Mouse (Mus musculus) CH12.LX (cell line): ENCODE results near the gene Muc20. TPM values are rescaled to one million over a fixed set of nuclear protein-coding genes. Genes with fewer than 3 reads are reported as not detected.
A peak's percentile ranks its signal among the peaks of the same experiment; 100 is the strongest.

Experiments
- DNase-seq: peaks from one replicate; pipeline ENCODE4 v3.0.0-alpha.2; 2013; ENCODE audit errors: extremely low read depth
- H3K27ac ChIP-seq: 2 replicates; pipeline ENCODE4 v1.5.1; 2012; ENCODE audit warnings: low read depth, mild to moderate bottlenecking, control low read depth, moderate library complexity; ENCODE audit not compliant: insufficient read depth
- H3K27me3 ChIP-seq: replicated peaks from 2 replicates; pipeline ENCODE3; 2012; ENCODE audit warnings: inconsistent platforms
- H3K36me3 ChIP-seq, 2 experiments: replicated peaks in 1 of 2; 2 replicates each; pipeline versions ENCODE3 to v1.6.1; 2012; ENCODE audit warnings: inconsistent platforms in 1 of 2, low read length in 1 of 2, mild to moderate bottlenecking in 1 of 2, mixed read lengths in 1 of 2, moderate library complexity in 1 of 2; ENCODE audit not compliant: control insufficient read depth in 1 of 2, insufficient read depth in 1 of 2
- H3K4me1 ChIP-seq, 2 experiments: 2 replicates each; pipeline ENCODE4 v1.6.1; 2012; ENCODE audit warnings: inconsistent platforms in 1 of 2, moderate library complexity in 1 of 2; ENCODE audit not compliant: insufficient read depth in 2 of 2, control insufficient read depth in 1 of 2
- H3K4me2 ChIP-seq: 2 replicates; pipeline ENCODE4 v1.6.1; 2012; ENCODE audit warnings: low read depth, mild to moderate bottlenecking, control low read depth; ENCODE audit not compliant: poor library complexity, insufficient read depth, severe bottlenecking
- H3K4me3 ChIP-seq, 3 experiments: fragments of 150-350 bp in 1 of 3; sonication (generic) in 1 of 3; replicated peaks in 1 of 3; 2 replicates each; pipeline versions ENCODE3 to v1.5.1; 2011 to 2012; ENCODE audit warnings: low read depth in 2 of 3, low read length in 2 of 3, mild to moderate bottlenecking in 2 of 3, moderate library complexity in 2 of 3, control low read depth in 1 of 3, improper control_type of control experiment in 1 of 3, inconsistent platforms in 1 of 3, mixed read lengths in 1 of 3; ENCODE audit not compliant: poor library complexity in 1 of 3
- H3K79me2 ChIP-seq: replicated peaks from 2 replicates; pipeline ENCODE4 v1.6.1; 2012; ENCODE audit warnings: mild to moderate bottlenecking, moderate library complexity; ENCODE audit not compliant: control insufficient read depth, poor library complexity, insufficient read depth, severe bottlenecking; ENCODE audit errors: extremely low read depth
- H3K9ac ChIP-seq: 2 replicates; pipeline ENCODE4 v1.6.1; 2012; ENCODE audit warnings: low read depth, mild to moderate bottlenecking, control low read depth, moderate library complexity; ENCODE audit not compliant: insufficient read depth
- H3K9me3 ChIP-seq: replicated peaks from 2 replicates; pipeline ENCODE3; 2012; ENCODE audit warnings: low read length, inconsistent platforms, mixed read lengths
- CTCF ChIP-seq, 2 experiments: IDR thresholded peaks in 1 of 2; conservative IDR thresholded peaks in 1 of 2; 2 replicates each; pipeline ENCODE4 v1.5.1; 2011 to 2012; ENCODE audit warnings: low read depth in 2 of 2, low read length in 2 of 2, improper control_type of control experiment in 1 of 2, inconsistent platforms in 1 of 2, mild to moderate bottlenecking in 1 of 2, moderate library complexity in 1 of 2
- E2F4 ChIP-seq: IDR thresholded peaks from 2 replicates; pipeline ENCODE4 v1.6.1; 2011; ENCODE audit warnings: low read depth, low read length, improper control_type of control experiment; ENCODE audit not compliant: insufficient replicate concordance
- ELF1 ChIP-seq: IDR thresholded peaks from 2 replicates; pipeline ENCODE4 v1.6.1; 2014; ENCODE audit warnings: low read depth, mild to moderate bottlenecking, inconsistent platforms, low read length, improper control_type of control experiment
- EP300 ChIP-seq: IDR thresholded peaks from 2 replicates; pipeline ENCODE4 v1.6.1; 2011; ENCODE audit warnings: low read length, improper control_type of control experiment
- HCFC1 ChIP-seq: IDR thresholded peaks from 2 replicates; pipeline ENCODE4 v1.6.1; 2012; ENCODE audit warnings: low read depth, mild to moderate bottlenecking, inconsistent platforms, low read length, improper control_type of control experiment
- JUN ChIP-seq: IDR thresholded peaks from 2 replicates; pipeline ENCODE4 v1.6.1; 2011; ENCODE audit warnings: low read depth, mild to moderate bottlenecking, low read length, improper control_type of control experiment, moderate library complexity; ENCODE audit not compliant: insufficient read depth
- JUND ChIP-seq: conservative IDR thresholded peaks from 2 replicates; pipeline ENCODE4 v1.6.1; 2011; ENCODE audit warnings: low read depth, low read length, improper control_type of control experiment
- MAFK ChIP-seq: IDR thresholded peaks from 2 replicates; pipeline ENCODE4 v1.6.1; 2011; ENCODE audit warnings: low read length, improper control_type of control experiment; ENCODE audit not compliant: insufficient replicate concordance
- MAZ ChIP-seq: IDR thresholded peaks from 2 replicates; pipeline ENCODE4 v1.6.1; 2012; ENCODE audit warnings: low read depth, mild to moderate bottlenecking, inconsistent platforms, low read length, improper control_type of control experiment, moderate library complexity
- MXI1 ChIP-seq: IDR thresholded peaks from 2 replicates; pipeline ENCODE4 v1.6.1; 2011; ENCODE audit warnings: mild to moderate bottlenecking, low read depth, low read length, improper control_type of control experiment
- MYC ChIP-seq: IDR thresholded peaks from 2 replicates; pipeline ENCODE4 v1.6.1; 2011; ENCODE audit warnings: low read depth, mild to moderate bottlenecking, improper control_type of control experiment, low read length
- NRF1 ChIP-seq: IDR thresholded peaks from 2 replicates; pipeline ENCODE4 v1.6.1; 2014; ENCODE audit warnings: low read depth, mild to moderate bottlenecking, inconsistent platforms, low read length, improper control_type of control experiment, moderate library complexity
- POLR2AphosphoS2 ChIP-seq: IDR thresholded peaks from 2 replicates; pipeline ENCODE4 v1.6.1; 2011; ENCODE audit warnings: low read depth, low read length, improper control_type of control experiment
- RAD21 ChIP-seq: IDR thresholded peaks from 2 replicates; pipeline ENCODE4 v1.6.1; 2011; ENCODE audit warnings: low read depth, mild to moderate bottlenecking, low read length, improper control_type of control experiment, moderate library complexity
- UBTF ChIP-seq: IDR thresholded peaks from 2 replicates; pipeline ENCODE4 v1.6.1; 2012; ENCODE audit warnings: low read depth, mild to moderate bottlenecking, inconsistent platforms, low read length, improper control_type of control experiment, moderate library complexity
- USF1 ChIP-seq: IDR thresholded peaks from 2 replicates; pipeline ENCODE4 v1.6.1; 2014; ENCODE audit warnings: low read depth, mild to moderate bottlenecking, inconsistent platforms, low read length, improper control_type of control experiment
- USF2 ChIP-seq: conservative IDR thresholded peaks from 2 replicates; pipeline ENCODE4 v1.6.1; 2011; ENCODE audit warnings: low read depth, low read length, improper control_type of control experiment
- dilution Hi-C: fragments of 300-500 bp; cut with MboI; formaldehyde crosslinking; loops from 2 replicates; pipeline ENCODE4 v1.14.3; 2020; ENCODE audit warnings: low sequenced_read_pairs; ENCODE audit not compliant: extremely low pct_unique_long_range_greater_than_20kb, extremely low pct_ligation_motif_present
- in situ Hi-C: fragments of 300-500 bp; cut with MboI; formaldehyde crosslinking; loops from 3 replicates; pipeline ENCODE4 v1.14.3; 2019; ENCODE audit warnings: low sequenced_read_pairs, low pct_ligation_motif_present, low pct_unique_long_range_greater_than_20kb, mixed read lengths
- polyA plus RNA-seq: library from polyadenylated mRNA; unstranded; fragments of >175 nt; gene quantifications from 2 replicates; pipeline ENCODE4 v1.2.1, GENCODE M21; 2012; ENCODE audit warnings: low read depth; ENCODE audit not compliant: insufficient read length
- total RNA-seq, 2 experiments: library from RNA; depleted of rRNA; stranded (reverse); fragments of 300-350 nt in 1 of 2; fragments of >200 nt in 1 of 2; gene quantifications; 2 replicates each; pipeline ENCODE4 v1.2.3; 2012 to 2014

The Muc20 gene
- total and polyA plus RNA-seq, 3 experiments = 0.36 to 1.4 (median 0.42) TPM

DNA sequence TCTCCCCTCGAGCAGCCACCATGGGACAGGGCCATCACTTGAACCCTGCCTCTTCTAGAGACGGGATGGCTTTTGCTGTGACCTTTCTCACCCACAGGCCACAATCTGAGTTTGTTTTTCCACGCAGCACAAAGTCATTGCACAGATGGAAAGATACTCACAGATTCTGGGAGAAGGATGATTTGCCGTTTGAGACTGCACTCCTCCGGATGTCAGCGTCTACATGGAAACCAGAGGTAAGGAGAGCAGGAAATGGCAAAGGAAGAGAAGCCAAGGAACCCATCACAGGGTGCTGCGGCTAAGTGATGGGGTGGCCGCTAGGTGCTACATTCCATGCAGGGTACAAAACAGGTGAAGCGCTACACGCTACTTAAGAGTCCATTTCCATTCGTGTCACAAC lies 31.9 kb upstream of the Muc20 start:
- H3K27ac ChIP-seq = no peak overlapping the region
- no peaks in the 10 kb centered on the region for H3K79me2 ChIP-seq
- no peak overlapping the region for H3K4me3 ChIP-seq
- in situ Hi-C loops (no loop called here), dilution Hi-C loops (no loop called here)
- DNase-seq = no peak
- H3K4me1 ChIP-seq = no peaks in the 10 kb centered on the region
- H3K27me3 ChIP-seq = no peaks in the 10 kb centered on the region
- H3K9ac ChIP-seq = no peak overlapping the region
- H3K36me3 ChIP-seq = peaks cover 42 to 84% of the 10 kb centered on the region in 2 experiments
- H3K4me2 ChIP-seq = no peak overlapping the region
- no peak for TF ChIP-seq HCFC1
- TF ChIP-seq MYC = no peak
- no peak for TF ChIP-seq E2F4
- no peak for TF ChIP-seq EP300
- TF ChIP-seq USF1 = no peak
- TF ChIP-seq ELF1 = no peak
- TF ChIP-seq RAD21 = no peak
- no peak for TF ChIP-seq USF2
- no peak for TF ChIP-seq NRF1
- no peak for TF ChIP-seq MAZ
- TF ChIP-seq CTCF (conservative IDR thresholded peaks at IDR 0.05 in 1 of 2, IDR thresholded peaks at IDR 0.05 in 1 of 2; ENCODE audit: low read depth in 2 of 2, low read length in 2 of 2) = no peak
- no peak for TF ChIP-seq POLR2AphosphoS2
- TF ChIP-seq MAFK = no peak
- no peak for TF ChIP-seq JUND
- no peak for TF ChIP-seq MXI1
- no peak for TF ChIP-seq JUN
- no peaks in the 10 kb centered on the region for H3K9me3 ChIP-seq

DNA sequence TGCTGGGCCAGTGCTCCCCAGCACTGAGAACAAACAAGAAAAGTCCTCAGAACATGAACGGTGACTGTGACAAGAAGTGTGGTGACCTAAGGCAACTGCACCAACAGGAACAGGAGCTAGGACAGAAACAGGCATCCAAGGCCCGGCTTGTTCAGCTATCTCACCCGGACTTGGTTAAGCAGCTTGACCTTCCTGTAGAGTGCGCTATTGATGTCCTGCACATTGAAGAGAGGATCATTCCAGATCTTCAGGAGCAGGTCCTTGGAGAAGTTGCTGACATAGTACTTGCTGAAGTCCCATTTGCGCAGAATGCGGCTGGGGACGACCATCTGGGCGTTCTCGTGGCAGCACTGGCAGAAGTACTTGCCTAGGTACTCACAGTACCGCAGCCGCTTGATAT lies 29.3 kb upstream of the Muc20 start:
- no peaks in the 10 kb centered on the region for H3K79me2 ChIP-seq
- TF ChIP-seq CTCF (conservative IDR thresholded peaks at IDR 0.05 in 1 of 2, IDR thresholded peaks at IDR 0.05 in 1 of 2; ENCODE audit: low read depth in 2 of 2, low read length in 2 of 2) (peak in 1 of 2 experiments; percentile 8; a peak in 1 of 4 replicates), UBTF (no peak)
- H3K27me3 ChIP-seq = no peaks in the 10 kb centered on the region
- peaks cover 39 to 93% of the 10 kb centered on the region in 2 experiments for H3K36me3 ChIP-seq
- no peak overlapping the region for H3K4me2 ChIP-seq
- in situ Hi-C loops = no loop called here
- no peak overlapping the region for H3K4me3 ChIP-seq
- no peak overlapping the region for H3K9ac ChIP-seq
- dilution Hi-C loops = no loop called here
- peaks cover 16 to 19% of the 10 kb centered on the region in 2 experiments for H3K4me1 ChIP-seq
- no peaks in the 10 kb centered on the region for H3K9me3 ChIP-seq
- no peak for DNase-seq
- no peak overlapping the region for H3K27ac ChIP-seq
